Mouse (Mus musculus) heart, adult 2 months (tissue): ENCODE data around the gene Eef2k. TPM values are rescaled to one million over a fixed set of nuclear protein-coding genes. Genes with fewer than 3 reads are reported as not detected.

Experiments
- DNase-seq, 2 experiments: peaks; one replicate each; pipeline ENCODE4 v3.0.0; 2021
- H3K27ac ChIP-seq: fragments of 200-600 bp; 2 replicates; pipeline ENCODE4 v1.8.1; 2022
- H3K27me3 ChIP-seq: fragments of 200-500 bp; 2 replicates; pipeline ENCODE4 v1.6.1; 2012; ENCODE audit warnings: mild to moderate bottlenecking, low read length, inconsistent platforms, mixed read lengths; ENCODE audit not compliant: control insufficient read depth, insufficient read depth
- H3K36me3 ChIP-seq: fragments of 200-500 bp; 2 replicates; pipeline ENCODE4 v1.6.1; 2012; ENCODE audit warnings: low read length, inconsistent platforms; ENCODE audit not compliant: control insufficient read depth, insufficient read depth
- H3K4me1 ChIP-seq: fragments of 200-500 bp; 2 replicates; pipeline ENCODE4 v1.6.1; 2011; ENCODE audit warnings: low read length; ENCODE audit not compliant: control insufficient read depth, insufficient read depth
- H3K4me3 ChIP-seq: fragments of 200-600 bp; 2 replicates; pipeline ENCODE4 v1.8.1; 2022
- H3K79me2 ChIP-seq: fragments of 200-500 bp; replicated peaks from 2 replicates; pipeline ENCODE4 v1.6.1; 2012; ENCODE audit warnings: mild to moderate bottlenecking, inconsistent platforms, low read length, moderate library complexity, mixed read lengths; ENCODE audit not compliant: control insufficient read depth, insufficient read depth
- H3K9ac ChIP-seq: fragments of 200-500 bp; 2 replicates; pipeline ENCODE4 v1.6.1; 2012; ENCODE audit warnings: low read depth, mild to moderate bottlenecking, control low read depth, inconsistent platforms, low read length, mixed read lengths
- CTCF ChIP-seq: fragments of 200-600 bp; IDR thresholded peaks from 2 replicates; pipeline ENCODE4 v1.8.1; 2022; ENCODE audit warnings: antibody characterized with exemption, mild to moderate bottlenecking, moderate library complexity
- EP300 ChIP-seq: fragments of 200-500 bp; IDR thresholded peaks from 2 replicates; pipeline ENCODE4 v1.6.1; 2011; ENCODE audit warnings: low read depth, low read length, control low read depth; ENCODE audit not compliant: insufficient read depth
- POLR2A ChIP-seq: fragments of 200-500 bp; IDR thresholded peaks from 2 replicates; pipeline ENCODE4 v1.6.1; 2011; ENCODE audit warnings: mild to moderate bottlenecking, low read depth, low read length, control low read depth; ENCODE audit not compliant: insufficient read depth
- WGBS: fragments of 180-500 bp; shearing (Covaris S2); methylation state at CpG from one replicate; pipeline ENCODE4 v1.1.7; 2018; 5-methylcytosine and 5-hydroxymethylcytosine counted together
- intact Hi-C: fragments of 180-260 bp; cut with DNase I; formaldehyde crosslinking; loops from one replicate; pipeline ENCODE4 v1.15.1; 2025
- polyA plus RNA-seq: library from polyadenylated mRNA; depleted of rRNA; stranded (reverse); fragments of >200 nt; gene quantifications from 2 replicates; pipeline ENCODE4 v1.2.3, GENCODE M21; 2012
- total RNA-seq, 2 experiments: library from RNA; stranded (reverse); gene quantifications; 2 replicates each; pipeline ENCODE4 v1.2.3; 2021

Eef2k gene
- total and polyA plus RNA-seq, 3 experiments, result 22.8 to 28.9 (median 23.9) TPM

DNA sequence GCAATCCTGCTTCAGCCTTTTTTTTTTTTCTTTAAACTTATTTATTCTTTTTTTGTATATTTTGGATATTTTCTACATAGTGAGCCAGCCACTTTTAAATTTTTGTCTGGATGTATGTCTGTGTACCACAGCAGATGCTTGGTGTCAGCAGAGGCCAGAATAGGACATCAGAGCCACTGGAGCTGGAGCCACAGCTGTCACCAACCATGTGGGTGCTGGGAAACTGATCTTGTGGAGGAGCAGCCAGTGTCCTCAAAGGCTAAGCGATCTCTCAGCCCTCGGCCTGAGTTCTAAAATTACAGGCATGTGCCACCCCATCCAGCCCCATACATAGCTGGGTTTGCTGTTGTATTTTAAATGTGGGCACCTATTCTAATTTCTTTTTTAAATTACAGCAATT lies 2.8 kb upstream of the Eef2k start:
- DNase-seq, result no peak
- no peak overlapping the region for H3K9ac ChIP-seq
- no peaks in the 10 kb centered on the region for H3K4me1 ChIP-seq
- no peak for TF ChIP-seq POLR2A
- TF ChIP-seq CTCF, result no peak
- TF ChIP-seq EP300, result no peak
- no peaks in the 10 kb centered on the region for H3K36me3 ChIP-seq
- intact Hi-C loops, result loop anchor here (5.0 kb wide), 4 partner anchors 48 to 223 kb away; partner anchors contain the start of genes Cdr2 and Mfsd13b
- H3K79me2 ChIP-seq, result no peaks in the 10 kb centered on the region
- H3K27ac ChIP-seq, result no peak overlapping the region
- 81% methylated on average over 2 of the region's 2 CpGs for WGBS
- no peak overlapping the region for H3K4me3 ChIP-seq
- no peaks in the 10 kb centered on the region for H3K27me3 ChIP-seq

DNA sequence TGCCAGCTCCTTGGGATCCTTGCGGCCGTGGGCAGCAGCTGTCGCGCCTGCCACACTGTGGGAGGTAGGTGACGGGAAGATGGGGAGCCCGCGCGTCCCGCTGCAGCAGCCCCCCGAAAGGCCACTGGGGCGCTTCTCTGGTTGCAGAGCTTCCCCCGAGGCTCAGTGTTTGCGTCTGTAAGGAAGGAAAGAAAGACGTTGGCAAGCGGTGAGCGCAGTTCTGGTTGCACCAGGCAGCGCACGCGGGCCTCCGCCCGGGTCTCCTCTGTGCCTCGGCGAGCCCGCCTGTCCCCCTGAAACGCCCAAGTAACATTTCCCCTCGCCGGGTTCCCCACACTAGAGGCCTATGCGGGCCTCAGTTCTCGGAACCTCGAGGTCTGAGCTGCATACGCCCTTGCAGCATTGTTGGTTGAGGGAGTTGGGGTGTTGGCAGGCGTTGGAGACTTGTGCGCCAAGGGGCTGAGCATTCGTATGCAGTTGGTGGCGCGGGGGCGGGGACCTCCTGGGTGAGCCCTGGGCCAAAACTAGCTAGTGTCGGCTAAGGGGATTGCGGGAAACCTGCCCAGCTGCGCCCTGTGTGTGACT lies 498 bp downstream of the Eef2k start:
- peak; percentile 87 to 91 for DNase-seq

DNA sequence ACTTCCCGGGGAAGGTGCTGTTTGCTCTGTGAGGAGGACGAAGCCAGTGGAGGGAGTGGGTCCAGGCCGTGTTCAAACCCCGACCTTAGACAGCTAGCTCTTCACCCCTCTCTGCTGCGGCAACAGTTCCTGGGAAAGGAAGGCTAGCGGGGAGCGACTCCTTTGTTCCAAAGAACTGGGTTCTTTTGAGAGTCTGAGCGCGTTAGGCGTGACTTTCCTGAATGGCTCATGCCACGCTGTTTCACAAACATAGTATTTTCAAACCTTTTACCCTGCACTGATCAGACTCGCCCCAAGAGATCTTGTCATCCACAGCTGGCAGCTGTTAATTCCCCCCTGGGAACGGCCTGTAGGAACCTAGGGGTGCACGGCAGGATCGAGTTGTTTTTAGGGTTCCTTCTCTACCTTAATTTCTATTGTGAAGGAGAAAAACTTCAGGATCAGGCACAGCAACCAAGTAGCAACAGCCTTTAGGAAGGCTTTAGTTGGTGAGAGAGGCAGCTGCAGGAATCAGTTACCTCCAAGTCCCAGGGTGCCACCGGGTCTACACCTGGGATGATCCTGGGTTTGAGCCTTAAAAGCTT lies 1.3 kb downstream of the Eef2k start:
- H3K9ac ChIP-seq, result peak overlapping the region; percentile 88
- no peak for DNase-seq
- H3K36me3 ChIP-seq, result no peaks in the 10 kb centered on the region
- H3K27me3 ChIP-seq, result no peaks in the 10 kb centered on the region
- intact Hi-C loops, result loop anchor here (2.0 to 5.0 kb wide), 3 partner anchors 43 to 277 kb away; no protein-coding TSS in a partner anchor
- H3K4me1 ChIP-seq, result no peaks in the 10 kb centered on the region
- H3K27ac ChIP-seq, result peak overlapping the region; percentile 93
- TF ChIP-seq EP300 (no peak), POLR2A (no peak)
- peak overlapping the region; percentile 74 for H3K4me3 ChIP-seq
- 7% methylated on average over 16 of the region's 16 CpGs for WGBS
- H3K79me2 ChIP-seq, result no peaks in the 10 kb centered on the region

More for the DNA sequence above, 498 bp downstream of the Eef2k start:
- Histone ChIP-seq H3K4me1 (no peaks in the 10 kb centered on the region), H3K27ac (peak overlapping the region; percentile 93), H3K36me3 (no peaks in the 10 kb centered on the region), H3K9ac (peak overlapping the region; percentile 88), H3K27me3 (no peaks in the 10 kb centered on the region), H3K4me3 (peak overlapping the region; percentile 74), H3K79me2 (no peaks in the 10 kb centered on the region)
- intact Hi-C loops, result loop anchor here (2.0 to 5.0 kb wide), 3 partner anchors 44 to 278 kb away; no protein-coding TSS in a partner anchor
- peak; percentile 44; the same call in 1 of the 2 replicates for TF ChIP-seq POLR2A
- TF ChIP-seq EP300, result peak; percentile 72
- no peak for TF ChIP-seq CTCF
- WGBS, result under 1% methylated on average over 40 of the region's 40 CpGs

GRCm38 (mm10) chr7:120844689-120845088 lies 2.1 kb downstream of the Eef2k start:
- 84% methylated on average over 9 of the region's 9 CpGs for WGBS
- H3K27me3 ChIP-seq, result no peaks in the 10 kb centered on the region
- no peaks in the 10 kb centered on the region for H3K79me2 ChIP-seq
- TF ChIP-seq CTCF, result no peak
- no peak for TF ChIP-seq EP300
- TF ChIP-seq POLR2A, result no peak
- no peaks in the 10 kb centered on the region for H3K36me3 ChIP-seq
- intact Hi-C loops, result loop anchor here (1.0 to 5.0 kb wide), 3 partner anchors 12 to 218 kb away; no protein-coding TSS in a partner anchor
- DNase-seq, result no peak
- no peaks in the 10 kb centered on the region for H3K4me1 ChIP-seq
- H3K27ac ChIP-seq, result no peak overlapping the region
- H3K4me3 ChIP-seq, result no peak overlapping the region
- H3K9ac ChIP-seq, result no peak overlapping the region

- Histone ChIP-seq H3K36me3 (peaks cover 1% of the 10 kb centered on the region; the same call in 1 of the 2 replicates), H3K27ac (no peak overlapping the region; the same call in 1 of the 2 replicates), H3K27me3 (no peaks in the 10 kb centered on the region), H3K4me1 (peaks cover 10% of the 10 kb centered on the region), H3K9ac (no peak overlapping the region), H3K79me2 (no peaks in the 10 kb centered on the region), H3K4me3 (no peak overlapping the region)
- intact Hi-C loops, result no loop called here
- no peak for DNase-seq
- TF ChIP-seq EP300, result no peak
- no peak for TF ChIP-seq POLR2A
- TF ChIP-seq CTCF, result no peak
- 73% methylated on average over 3 of the region's 3 CpGs for WGBS
Measured at GRCm38 (mm10) chr7:120848831-120849512, 6.3 kb downstream of the Eef2k start.

GRCm38 (mm10) chr7:120850165-120850564 lies 7.5 kb downstream of the Eef2k start:
- intact Hi-C loops, result no loop called here
- Histone ChIP-seq H3K27me3 (no peaks in the 10 kb centered on the region), H3K36me3 (peaks cover 1% of the 10 kb centered on the region; the same call in 1 of the 2 replicates), H3K27ac (no peak overlapping the region), H3K9ac (no peak overlapping the region), H3K4me3 (no peak overlapping the region), H3K79me2 (no peaks in the 10 kb centered on the region), H3K4me1 (peaks cover 13% of the 10 kb centered on the region)
- no peak for DNase-seq
- TF ChIP-seq CTCF (no peak), EP300 (no peak), POLR2A (no peak)
- 70% methylated on average over 3 of the region's 3 CpGs for WGBS
